Mouse (Mus musculus) megakaryocyte, embryonic 14.5 days (primary cell): ENCODE results near the gene Cep128. TPM values are rescaled to one million over a fixed set of nuclear protein-coding genes. Genes with fewer than 3 reads are reported as not detected.

Experiments used
- H3K27me3 ChIP-seq: replicated peaks from 2 replicates; pipeline ENCODE3; 2012; ENCODE audit warnings: inconsistent platforms
- H3K36me3 ChIP-seq: replicated peaks from 2 replicates; pipeline ENCODE3; 2012; ENCODE audit warnings: low read length, inconsistent platforms, mixed read lengths
- H3K4me1 ChIP-seq: 2 replicates; pipeline ENCODE4 v1.6.1; 2012; ENCODE audit warnings: inconsistent platforms
- H3K4me3 ChIP-seq: replicated peaks from 2 replicates; pipeline ENCODE3; 2012; ENCODE audit warnings: moderate library complexity, mild to moderate bottlenecking, inconsistent platforms
- H3K9me3 ChIP-seq: 2 replicates; pipeline ENCODE4 v1.6.1; 2012; ENCODE audit warnings: inconsistent platforms
- FLI1 ChIP-seq: IDR thresholded peaks from 2 replicates; pipeline ENCODE4 v1.6.1; 2012; ENCODE audit warnings: low read length, inconsistent platforms, mixed read lengths
- GATA1 ChIP-seq: IDR thresholded peaks from 3 replicates; pipeline ENCODE4 v1.6.1; 2012; ENCODE audit warnings: mixed read lengths, low read length, inconsistent platforms, borderline replicate concordance
- polyA plus RNA-seq: library from polyadenylated mRNA; stranded (reverse); fragments of >175 nt; gene quantifications from 2 replicates; pipeline ENCODE4 v1.2.3, GENCODE M21; 2012; ENCODE audit warnings: low replicate concordance; ENCODE audit not compliant: insufficient read depth

Cep128 gene
- polyA plus RNA-seq, 1 experiment: 0.85 TPM

DNA sequence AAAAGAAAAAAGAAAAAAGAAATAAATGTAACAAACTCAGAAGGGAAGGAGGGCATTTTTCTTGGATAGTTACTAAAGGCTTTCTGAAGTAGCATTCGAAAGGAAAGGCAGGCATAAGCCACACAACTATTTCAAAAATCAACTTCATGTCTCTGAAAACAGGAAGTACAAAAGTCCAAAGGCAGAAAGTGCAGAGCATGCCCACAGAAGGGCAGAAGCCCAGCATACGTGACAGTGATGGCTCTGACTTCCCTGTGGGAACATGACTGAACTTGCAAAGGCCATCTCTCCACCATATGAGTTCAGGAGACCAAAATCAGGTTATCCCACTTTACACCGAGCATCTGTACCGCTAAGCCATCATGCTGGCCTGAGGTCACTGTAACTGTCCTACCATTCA lies 71.6 kb downstream of the Cep128 start:
- no peak for TF ChIP-seq GATA1
- TF ChIP-seq FLI1: no peak
- peaks cover 4% of the 10 kb centered on the region for H3K4me1 ChIP-seq

GRCm38 (mm10) chr12:91307733-91308132 lies 76.5 kb downstream of the Cep128 start:
- Histone ChIP-seq H3K27me3 (no peaks in the 10 kb centered on the region), H3K9me3 (no peaks in the 10 kb centered on the region), H3K4me1 (peaks cover 2% of the 10 kb centered on the region), H3K4me3 (no peak overlapping the region), H3K36me3 (peaks cover 6% of the 10 kb centered on the region)
- TF ChIP-seq FLI1: no peak
- TF ChIP-seq GATA1: no peak

More for the DNA sequence above, 71.6 kb downstream of the Cep128 start:
- Histone ChIP-seq H3K4me3 (no peak overlapping the region), H3K9me3 (no peaks in the 10 kb centered on the region), H3K36me3 (peaks cover 6% of the 10 kb centered on the region), H3K27me3 (no peaks in the 10 kb centered on the region)

DNA sequence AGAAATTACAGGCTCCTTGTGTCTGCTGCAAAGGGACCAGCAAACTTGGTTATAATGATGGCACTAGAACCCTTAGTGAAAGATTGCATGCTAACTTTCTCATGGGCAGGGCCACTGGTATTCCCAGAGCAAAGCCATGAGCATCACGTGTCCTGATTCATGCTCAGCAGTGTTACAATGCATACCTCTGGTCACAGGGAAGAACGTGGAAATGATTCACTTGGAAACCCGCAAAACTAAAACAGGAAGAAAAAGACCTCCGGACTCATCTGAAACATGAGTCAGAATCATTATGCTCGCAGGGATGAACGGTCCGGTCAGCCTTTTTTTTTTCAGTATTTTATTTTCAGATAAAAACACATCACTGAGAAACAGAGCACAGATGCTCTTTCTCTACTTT lies 78.4 kb downstream of the Cep128 start:
- TF ChIP-seq FLI1 (no peak), GATA1 (no peak)
- H3K36me3 ChIP-seq: peaks cover 6% of the 10 kb centered on the region
- H3K27me3 ChIP-seq: no peaks in the 10 kb centered on the region
- no peak overlapping the region for H3K4me3 ChIP-seq
- no peaks in the 10 kb centered on the region for H3K4me1 ChIP-seq
- no peaks in the 10 kb centered on the region for H3K9me3 ChIP-seq

DNA sequence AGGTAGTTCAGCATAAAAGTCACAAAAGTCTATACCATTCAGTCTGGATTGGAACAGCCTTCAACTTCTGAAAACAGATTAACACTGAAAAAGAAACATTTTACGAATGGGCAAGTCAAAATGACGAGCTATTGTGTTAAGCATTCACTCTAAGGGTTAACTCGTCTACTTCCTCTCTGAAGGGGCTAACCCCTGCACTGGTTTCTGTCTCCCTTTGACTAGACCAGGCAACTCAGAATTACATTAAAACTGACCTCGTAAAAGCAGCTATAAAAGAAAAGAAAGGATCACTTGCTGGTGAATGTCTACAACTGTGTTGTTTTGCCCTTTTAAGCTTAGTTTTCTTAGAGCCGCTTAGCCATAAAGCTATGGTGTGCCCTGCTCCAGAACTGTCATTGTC lies 79.2 kb downstream of the Cep128 start:
- Histone ChIP-seq H3K36me3 (peaks cover 6% of the 10 kb centered on the region), H3K9me3 (no peaks in the 10 kb centered on the region), H3K4me3 (no peak overlapping the region), H3K4me1 (no peaks in the 10 kb centered on the region), H3K27me3 (no peaks in the 10 kb centered on the region)
- TF ChIP-seq GATA1 (no peak), FLI1 (no peak)

DNA sequence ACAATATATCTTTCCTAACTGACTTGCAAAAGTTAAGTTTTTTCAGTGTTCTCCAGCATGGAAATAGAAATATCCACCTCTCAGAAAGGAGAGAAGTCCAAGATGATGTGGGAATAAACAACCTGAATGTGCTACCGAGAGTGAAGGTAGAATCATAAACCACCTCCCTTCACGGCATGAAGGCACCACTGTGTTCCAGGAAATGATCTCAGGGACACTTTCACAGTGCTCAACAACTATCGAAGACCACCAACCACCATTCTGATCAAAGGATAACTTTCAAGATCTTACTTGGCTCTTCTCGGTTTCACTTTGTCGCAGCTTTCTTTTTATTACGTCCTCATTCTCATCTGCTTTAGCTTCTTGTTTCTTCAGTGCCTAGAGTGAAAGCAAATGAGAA lies 85.5 kb downstream of the Cep128 start:
- no peak for TF ChIP-seq FLI1
- H3K4me3 ChIP-seq: no peak overlapping the region
- no peaks in the 10 kb centered on the region for H3K4me1 ChIP-seq
- H3K27me3 ChIP-seq: no peaks in the 10 kb centered on the region
- peaks cover 52% of the 10 kb centered on the region for H3K36me3 ChIP-seq
- peaks cover 8% of the 10 kb centered on the region; the same call in 1 of the 2 replicates for H3K9me3 ChIP-seq

GRCm38 (mm10) chr12:91295870-91296269 lies 88.3 kb downstream of the Cep128 start:
- Histone ChIP-seq H3K4me3 (no peak overlapping the region), H3K9me3 (peaks cover 8% of the 10 kb centered on the region; the same call in 1 of the 2 replicates), H3K36me3 (peaks cover 68% of the 10 kb centered on the region), H3K27me3 (no peaks in the 10 kb centered on the region), H3K4me1 (no peaks in the 10 kb centered on the region)
- TF ChIP-seq GATA1 (no peak), FLI1 (no peak)

DNA sequence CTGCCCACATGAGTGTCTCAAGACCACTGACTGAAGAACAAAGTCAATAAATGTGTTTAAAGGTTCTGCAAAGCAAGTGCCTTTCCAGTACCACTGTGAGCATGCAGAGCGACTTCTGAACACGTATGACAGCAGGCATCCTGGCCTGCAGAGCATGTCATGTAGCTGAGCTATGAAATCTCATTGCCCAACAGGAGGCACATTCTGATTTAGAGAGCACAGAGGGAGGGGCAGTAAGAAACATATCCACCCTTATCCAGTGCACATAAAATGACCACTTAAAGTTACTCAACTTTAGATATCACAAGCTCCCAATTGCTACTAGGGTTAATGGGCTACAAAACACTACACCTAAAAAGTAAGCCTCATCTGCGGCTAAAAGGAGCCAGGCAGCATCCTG lies 88.8 kb downstream of the Cep128 start:
- H3K36me3 ChIP-seq: peaks cover 69% of the 10 kb centered on the region
- H3K9me3 ChIP-seq: peaks cover 8% of the 10 kb centered on the region; the same call in 1 of the 2 replicates
- no peak for TF ChIP-seq FLI1
- TF ChIP-seq GATA1: no peak

GRCm38 (mm10) chr12:91273936-91274335 lies 110.3 kb downstream of the Cep128 start:
- no peak for TF ChIP-seq GATA1
- TF ChIP-seq FLI1: no peak
- no peaks in the 10 kb centered on the region for H3K4me1 ChIP-seq
- H3K9me3 ChIP-seq: no peaks in the 10 kb centered on the region
- H3K36me3 ChIP-seq: peaks cover 2% of the 10 kb centered on the region
- H3K27me3 ChIP-seq: no peaks in the 10 kb centered on the region
- no peak overlapping the region for H3K4me3 ChIP-seq

More for the DNA sequence above, 88.8 kb downstream of the Cep128 start:
- no peaks in the 10 kb centered on the region for H3K27me3 ChIP-seq
- H3K4me3 ChIP-seq: no peak overlapping the region
- no peaks in the 10 kb centered on the region for H3K4me1 ChIP-seq

DNA sequence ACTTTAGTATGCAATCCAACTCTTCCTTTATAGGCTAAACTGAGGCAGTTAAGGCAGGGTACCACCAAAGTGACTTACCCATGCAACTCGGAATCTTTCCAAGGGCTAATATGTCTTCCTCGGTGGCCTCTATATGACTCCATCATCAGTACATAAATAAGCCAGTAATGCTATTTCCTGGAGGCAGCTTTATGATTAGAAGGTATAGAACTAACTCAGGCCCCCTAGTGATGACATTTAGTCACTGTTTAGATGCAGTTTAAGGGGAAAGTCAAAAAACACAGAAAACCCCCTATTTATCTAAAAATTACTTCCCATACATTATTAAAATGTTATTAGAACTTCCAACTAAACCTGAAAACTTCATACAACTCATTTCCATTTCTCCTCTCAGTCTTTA lies 114.6 kb downstream of the Cep128 start:
- no peak overlapping the region for H3K4me3 ChIP-seq
- no peaks in the 10 kb centered on the region for H3K9me3 ChIP-seq
- no peaks in the 10 kb centered on the region for H3K4me1 ChIP-seq
- H3K27me3 ChIP-seq: no peaks in the 10 kb centered on the region
- H3K36me3 ChIP-seq: peaks cover 17% of the 10 kb centered on the region
- no peak for TF ChIP-seq FLI1
- TF ChIP-seq GATA1: no peak

DNA sequence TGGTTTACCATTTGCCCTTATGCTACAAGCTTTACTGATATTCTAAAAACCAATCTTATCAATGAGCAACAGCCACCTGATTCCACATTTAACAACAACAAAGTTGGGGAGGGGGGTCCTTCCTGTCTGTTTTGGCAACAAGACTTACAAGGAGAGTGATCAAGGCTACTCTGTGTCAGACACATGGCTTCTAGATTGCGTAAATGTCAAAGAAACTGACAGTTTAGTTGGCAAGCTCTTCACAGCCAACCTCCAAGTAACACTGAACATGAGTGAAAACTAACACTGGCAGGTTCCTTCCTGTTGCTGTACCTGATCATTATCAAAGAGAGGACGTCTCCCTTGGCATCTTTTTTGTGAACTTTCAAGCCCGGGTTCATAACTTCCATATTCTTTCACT lies 115.2 kb downstream of the Cep128 start:
- H3K4me3 ChIP-seq: no peak overlapping the region
- H3K27me3 ChIP-seq: no peaks in the 10 kb centered on the region
- TF ChIP-seq GATA1: no peak
- no peak for TF ChIP-seq FLI1
- peaks cover 17% of the 10 kb centered on the region for H3K36me3 ChIP-seq
- no peaks in the 10 kb centered on the region for H3K9me3 ChIP-seq
- H3K4me1 ChIP-seq: no peaks in the 10 kb centered on the region

GRCm38 (mm10) chr12:91266014-91266413 lies 118.2 kb downstream of the Cep128 start:
- Histone ChIP-seq H3K36me3 (peaks cover 24% of the 10 kb centered on the region), H3K4me1 (no peaks in the 10 kb centered on the region), H3K27me3 (no peaks in the 10 kb centered on the region), H3K9me3 (no peaks in the 10 kb centered on the region), H3K4me3 (no peak overlapping the region)
- TF ChIP-seq FLI1: no peak
- TF ChIP-seq GATA1: no peak
